Mouse (Mus musculus) neural tube, embryonic 14.5 days (tissue): Measurements from ENCODE around the gene Kctd15. TPM values are rescaled to one million over a fixed set of nuclear protein-coding genes. Genes with fewer than 3 reads are reported as not detected.
A peak's percentile ranks its signal among the peaks of the same experiment; 100 is the strongest.

Experiments
- ATAC-seq: fragments of 200-750 bp; cut with Nextera tagmentation; 2 replicates; pipeline ENCODE4 v1.8.0; 2017; ENCODE audit warnings: low read depth, mild to moderate bottlenecking, moderate TSS enrichment, moderate library complexity
- H3K27ac ChIP-seq: fragments of 300-500 bp; sonication (generic); 2 replicates; pipeline ENCODE4 v1.5.1; 2014; ENCODE audit warnings: low read depth, mild to moderate bottlenecking, control low read depth, low read length, moderate library complexity, mixed read lengths
- H3K27me3 ChIP-seq: fragments of 300-500 bp; sonication (generic); 2 replicates; pipeline ENCODE4 v1.6.1; 2014; ENCODE audit warnings: low read length; ENCODE audit not compliant: control insufficient read depth, insufficient read depth
- H3K36me3 ChIP-seq: fragments of 300-500 bp; sonication (generic); 2 replicates; pipeline ENCODE4 v1.6.1; 2014; ENCODE audit warnings: low read length, mixed read lengths; ENCODE audit not compliant: control insufficient read depth, insufficient read depth
- H3K4me1 ChIP-seq: fragments of 300-500 bp; sonication (generic); 2 replicates; pipeline ENCODE4 v1.6.1; 2014; ENCODE audit warnings: low read length; ENCODE audit not compliant: control insufficient read depth, insufficient read depth
- H3K4me2 ChIP-seq: fragments of 300-500 bp; sonication (generic); 2 replicates; pipeline ENCODE4 v1.6.1; 2014; ENCODE audit warnings: mild to moderate bottlenecking, low read depth, low read length, control low read depth
- H3K4me3 ChIP-seq: fragments of 300-500 bp; sonication (generic); 2 replicates; pipeline ENCODE4 v1.5.1; 2014; ENCODE audit warnings: low read depth, low read length, control low read depth, mixed read lengths
- H3K9ac ChIP-seq: fragments of 300-500 bp; sonication (generic); replicated peaks from 2 replicates; pipeline ENCODE4 v1.6.1; 2014; ENCODE audit warnings: low read depth, mild to moderate bottlenecking, control low read depth, low read length, mixed read lengths
- H3K9me3 ChIP-seq: fragments of 300-500 bp; sonication (generic); 2 replicates; pipeline ENCODE4 v1.6.1; 2016; ENCODE audit warnings: low read length; ENCODE audit not compliant: control insufficient read depth
- WGBS: fragments of 180-500 bp; shearing (Covaris S2); extraction: QIAGEN DNeasy Blood & Tissue Kit; methylation state at CpG from one replicate; pipeline ENCODE4 v1.1.7; 2014; 5-methylcytosine and 5-hydroxymethylcytosine counted together
- polyA plus RNA-seq: library from polyadenylated mRNA; unstranded; fragments of >200 nt; fragmentation: Nextera tagmentation; extraction: Ambion mirVana; gene quantifications from 2 replicates; pipeline ENCODE4 v1.2.1, GENCODE M21; 2014

Kctd15 gene
- polyA plus RNA-seq, 1 experiment from 2014 or later, result 11.8 TPM

DNA sequence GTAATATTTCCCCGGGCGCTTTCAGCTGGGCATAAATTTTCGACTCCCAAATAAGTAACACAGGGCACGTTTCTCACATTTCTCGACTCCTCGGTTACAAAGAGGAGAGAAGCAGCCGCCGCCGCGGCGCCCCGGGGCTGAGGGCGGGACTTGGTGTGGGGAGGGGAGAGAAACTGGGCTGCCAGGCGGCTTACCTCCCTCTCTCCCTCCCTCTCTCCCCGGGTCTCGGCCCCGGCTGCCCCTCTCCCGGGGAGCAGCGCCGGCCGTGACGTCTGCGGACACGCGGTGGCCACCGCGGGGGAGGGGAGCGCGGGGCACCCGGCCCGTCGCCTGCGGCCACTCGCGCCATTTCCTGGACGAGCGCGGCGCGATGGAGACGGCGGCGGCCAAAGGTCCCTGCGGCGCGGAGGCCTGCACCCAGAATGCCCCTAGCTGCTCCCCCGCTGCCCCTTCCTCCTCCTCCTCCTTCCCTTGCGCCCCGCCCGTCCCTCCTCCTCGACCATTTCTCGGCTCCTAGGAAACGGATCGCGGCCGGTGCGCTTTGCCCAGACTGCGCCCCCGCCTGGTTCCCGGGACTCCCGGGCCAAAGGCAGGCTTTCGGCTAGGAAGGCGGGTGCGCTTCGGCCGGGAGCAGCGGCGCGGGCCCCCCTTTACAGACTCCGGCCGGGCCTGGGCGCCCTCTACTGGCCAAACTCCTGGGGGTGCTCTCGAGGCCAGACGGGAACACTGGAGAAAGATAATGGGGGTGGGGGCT is 1.3 kb downstream of the Kctd15 start:
- Histone ChIP-seq H3K27ac (peak overlapping the region; percentile 99), H3K4me1 (peaks cover 19% of the 10 kb centered on the region), H3K9me3 (no peaks in the 10 kb centered on the region), H3K9ac (peak overlapping the region; percentile 96), H3K27me3 (no peaks in the 10 kb centered on the region), H3K36me3 (no peaks in the 10 kb centered on the region), H3K4me3 (peak overlapping the region; percentile 86), H3K4me2 (peak overlapping the region; percentile 97)
- peak; percentile 76 for ATAC-seq
- WGBS, result under 1% methylated on average over 57 of the region's 74 CpGs

- no peaks in the 10 kb centered on the region for H3K27me3 ChIP-seq
- peaks cover 24% of the 10 kb centered on the region for H3K4me1 ChIP-seq
- peak overlapping the region; percentile 99 for H3K27ac ChIP-seq
- ATAC-seq, result peak; percentile 47
- H3K4me2 ChIP-seq, result peak overlapping the region; percentile 97
- peak overlapping the region; percentile 86 for H3K4me3 ChIP-seq
- WGBS, result under 1% methylated on average over 47 of the region's 81 CpGs
- H3K36me3 ChIP-seq, result peaks cover 5% of the 10 kb centered on the region; the same call in 1 of the 2 replicates
- H3K9me3 ChIP-seq, result no peaks in the 10 kb centered on the region
- peak overlapping the region; percentile 96 for H3K9ac ChIP-seq
These were observed 2.0 kb downstream of the Kctd15 start for GRCm38 (mm10) chr7:34654441-34655085.

DNA sequence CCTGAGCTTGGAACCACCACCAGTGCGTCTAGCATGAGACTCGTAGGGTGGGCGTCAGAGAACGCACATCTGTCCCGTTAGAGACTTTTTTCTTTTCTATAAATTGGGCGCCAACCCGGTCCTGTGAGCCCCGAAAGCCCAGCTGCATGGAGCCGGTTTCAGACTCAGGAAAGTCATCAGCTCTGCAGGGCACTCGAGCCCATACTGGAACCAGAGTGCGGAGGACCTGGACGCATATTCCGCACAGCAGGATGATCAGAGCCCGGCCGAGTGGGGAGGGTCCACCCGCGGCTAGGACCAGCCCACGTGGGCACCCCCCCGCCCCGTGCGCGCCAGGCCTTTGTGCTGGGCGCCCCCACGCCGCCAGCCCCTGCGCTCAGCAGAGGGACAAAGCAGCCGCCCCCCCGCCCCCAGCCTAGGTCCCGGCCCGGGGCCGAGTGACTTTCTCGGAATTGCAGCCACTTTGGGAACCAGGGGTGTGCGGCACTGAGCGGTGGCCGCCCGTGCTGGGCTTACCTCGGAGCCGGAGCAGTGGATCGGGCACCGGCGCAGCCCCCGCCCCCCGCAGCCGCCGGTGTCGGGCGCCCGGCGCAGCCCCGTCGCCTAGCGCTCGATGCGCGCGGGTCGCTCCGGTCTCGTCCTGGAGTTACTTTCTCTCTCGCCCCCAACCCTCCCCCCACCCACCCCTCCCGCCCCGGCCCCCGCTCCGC is 2.6 kb downstream of the Kctd15 start:
- H3K9ac ChIP-seq, result peak overlapping the region; percentile 96
- H3K9me3 ChIP-seq, result no peaks in the 10 kb centered on the region
- H3K36me3 ChIP-seq, result peaks cover 12% of the 10 kb centered on the region
- peaks cover 26% of the 10 kb centered on the region for H3K4me1 ChIP-seq
- H3K27me3 ChIP-seq, result no peaks in the 10 kb centered on the region
- peak overlapping the region; percentile 99 for H3K27ac ChIP-seq
- WGBS, result under 1% methylated on average over 49 of the region's 64 CpGs
- H3K4me3 ChIP-seq, result peak overlapping the region; percentile 86
- peak; percentile 42 for ATAC-seq
- H3K4me2 ChIP-seq, result peak overlapping the region; percentile 97

DNA sequence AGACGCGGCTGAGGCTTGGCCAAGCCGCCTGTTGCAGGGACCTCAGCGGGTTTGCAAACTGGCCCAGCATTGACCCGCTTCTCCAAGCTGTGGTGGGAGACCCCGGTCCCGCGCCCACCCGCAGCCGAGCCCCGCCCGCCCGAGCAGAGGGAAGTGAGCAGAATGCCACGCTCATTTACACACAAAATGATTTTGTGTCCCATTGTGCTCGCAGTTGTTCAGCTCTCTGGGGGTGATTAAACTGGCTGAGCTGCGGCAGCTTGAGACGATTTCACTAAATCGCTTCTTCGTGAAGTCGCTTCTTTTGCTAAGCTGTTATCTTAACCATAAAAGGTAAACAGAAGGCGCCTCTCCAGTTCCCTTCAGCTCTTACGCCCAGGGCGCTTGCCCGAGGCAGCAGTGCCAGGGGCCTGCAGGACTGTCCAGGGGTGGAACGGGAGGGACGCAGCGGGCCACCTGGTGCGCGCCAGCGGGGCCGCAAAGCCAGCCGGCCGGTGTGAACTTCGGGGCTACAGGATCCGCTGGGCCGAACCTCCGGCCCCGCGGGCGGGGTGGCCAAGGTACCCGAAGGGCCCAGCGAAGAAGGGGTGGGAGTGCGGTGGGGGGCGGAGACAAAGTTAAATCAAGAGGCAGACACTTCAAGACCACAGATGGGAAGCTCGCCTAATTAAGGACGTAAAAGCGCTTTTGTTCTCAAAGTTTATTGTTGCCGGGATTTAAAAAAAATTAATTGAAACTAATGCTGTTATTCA is 3.6 kb downstream of the Kctd15 start:
- WGBS, result under 1% methylated on average over 48 of the region's 48 CpGs
- H3K4me3 ChIP-seq, result peak overlapping the region; percentile 86
- H3K4me1 ChIP-seq, result peaks cover 32% of the 10 kb centered on the region

DNA sequence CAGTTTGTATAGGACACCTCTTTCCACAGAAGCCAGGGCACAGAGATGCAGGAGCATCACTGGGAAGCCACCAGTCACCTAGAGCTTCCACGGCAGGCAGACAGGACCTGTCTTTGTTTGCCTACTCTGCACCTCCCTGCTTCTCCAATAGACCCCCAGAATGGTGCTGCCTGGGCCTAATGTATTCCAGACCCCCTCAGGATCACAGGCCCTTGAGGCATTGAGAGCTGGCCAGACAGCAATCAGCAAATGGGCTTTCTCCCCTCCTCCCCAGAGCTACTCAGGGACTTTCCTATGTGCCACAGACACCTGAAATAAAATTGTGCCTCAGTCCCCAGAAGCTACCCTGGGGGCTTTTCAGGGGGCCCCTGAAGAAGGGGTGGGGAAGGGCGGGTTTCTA is 5.2 kb downstream of the Kctd15 start:
- Histone ChIP-seq H3K36me3 (peaks cover 19% of the 10 kb centered on the region), H3K9me3 (no peaks in the 10 kb centered on the region), H3K9ac (peak overlapping the region; percentile 39; the same call in 1 of the 2 replicates), H3K4me2 (peak overlapping the region; percentile 97), H3K4me1 (peaks cover 35% of the 10 kb centered on the region), H3K27me3 (no peaks in the 10 kb centered on the region), H3K4me3 (peak overlapping the region; percentile 86), H3K27ac (peak overlapping the region; percentile 57; the same call in 1 of the 2 replicates)
- 42% methylated on average over 2 of the region's 2 CpGs for WGBS
- ATAC-seq, result no peak

More for the DNA sequence above, 3.6 kb downstream of the Kctd15 start:
- Histone ChIP-seq H3K9ac (peak overlapping the region; percentile 96), H3K36me3 (peaks cover 19% of the 10 kb centered on the region), H3K27me3 (no peaks in the 10 kb centered on the region), H3K4me2 (peak overlapping the region; percentile 97), H3K9me3 (no peaks in the 10 kb centered on the region), H3K27ac (peak overlapping the region; percentile 99)
- ATAC-seq, result no peak

GRCm38 (mm10) chr7:34647052-34647451 is 9.5 kb downstream of the Kctd15 start:
- Histone ChIP-seq H3K4me1 (peaks cover 29% of the 10 kb centered on the region), H3K27ac (no peak overlapping the region), H3K9me3 (no peaks in the 10 kb centered on the region), H3K4me3 (no peak overlapping the region), H3K27me3 (no peaks in the 10 kb centered on the region), H3K9ac (no peak overlapping the region), H3K36me3 (peaks cover 30% of the 10 kb centered on the region), H3K4me2 (no peak overlapping the region)
- 58% methylated on average over 9 of the region's 9 CpGs for WGBS
- no peak for ATAC-seq

GRCm38 (mm10) chr7:34646144-34646795 is 10.3 kb downstream of the Kctd15 start:
- Histone ChIP-seq H3K4me2 (no peak overlapping the region), H3K9me3 (no peaks in the 10 kb centered on the region)

DNA sequence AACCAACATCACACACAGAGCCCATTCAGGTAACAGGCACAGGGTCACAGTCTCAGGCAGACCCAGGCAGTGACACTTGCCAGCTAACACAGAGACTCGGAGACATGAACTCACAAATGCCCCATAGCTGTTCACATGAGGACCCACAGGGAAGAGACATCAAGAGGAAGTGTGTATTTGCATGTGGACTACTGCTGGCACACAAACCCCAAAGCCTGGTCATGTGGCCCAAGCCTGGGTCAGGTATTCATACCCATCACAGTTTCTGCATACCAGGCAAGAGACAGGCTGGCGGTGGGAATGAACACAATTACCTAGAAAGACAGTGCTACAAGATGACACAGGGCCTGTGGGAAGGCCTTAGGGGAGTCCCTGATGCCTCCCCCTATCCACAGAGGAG is 10.9 kb downstream of the Kctd15 start:
- 90% methylated on average over 2 of the region's 2 CpGs for WGBS
- Histone ChIP-seq H3K4me2 (no peak overlapping the region), H3K27ac (no peak overlapping the region), H3K36me3 (peaks cover 35% of the 10 kb centered on the region), H3K4me3 (no peak overlapping the region), H3K9ac (no peak overlapping the region), H3K27me3 (no peaks in the 10 kb centered on the region), H3K9me3 (no peaks in the 10 kb centered on the region), H3K4me1 (peaks cover 20% of the 10 kb centered on the region; the same call in 1 of the 2 replicates)
- ATAC-seq, result no peak

More at GRCm38 (mm10) chr7:34646144-34646795, 10.3 kb downstream of the Kctd15 start:
- Histone ChIP-seq H3K4me1 (peaks cover 21% of the 10 kb centered on the region; the same call in 1 of the 2 replicates), H3K4me3 (no peak overlapping the region), H3K27ac (no peak overlapping the region), H3K9ac (no peak overlapping the region), H3K27me3 (no peaks in the 10 kb centered on the region), H3K36me3 (peaks cover 35% of the 10 kb centered on the region)
- ATAC-seq, result no peak
- WGBS, result 76% methylated on average over 12 of the region's 12 CpGs
